Mouse (Mus musculus) bone marrow, adult 2 months (tissue): ENCODE results near the gene Lsm4. TPM values are rescaled to one million over a fixed set of nuclear protein-coding genes. Genes with fewer than 3 reads are reported as not detected.

Experiments used
- H3K27ac ChIP-seq: fragments of 200-500 bp; 2 replicates; pipeline ENCODE4 v1.5.1; 2012; ENCODE audit warnings: low read depth, mild to moderate bottlenecking, control low read depth, inconsistent platforms, low read length; ENCODE audit not compliant: control insufficient read depth, poor library complexity, insufficient read depth
- H3K4me1 ChIP-seq: fragments of 200-500 bp; 2 replicates; pipeline ENCODE4 v1.6.1; 2011; ENCODE audit warnings: low read length; ENCODE audit not compliant: control insufficient read depth, insufficient read depth
- H3K4me3 ChIP-seq: fragments of 200-500 bp; replicated peaks from 2 replicates; pipeline ENCODE3; 2011; ENCODE audit warnings: mild to moderate bottlenecking, low read depth, low read length, control low read depth; ENCODE audit not compliant: control insufficient read depth
- CTCF ChIP-seq: fragments of 200-500 bp; IDR thresholded peaks from 2 replicates; pipeline ENCODE4 v1.5.1; 2011; ENCODE audit warnings: low read length, control low read depth; ENCODE audit not compliant: control insufficient read depth, insufficient read depth
- POLR2A ChIP-seq: fragments of 200-500 bp; IDR thresholded peaks from 2 replicates; pipeline ENCODE4 v1.6.1; 2011; ENCODE audit warnings: low read depth, mild to moderate bottlenecking, control low read depth, low read length, borderline replicate concordance; ENCODE audit not compliant: control insufficient read depth
- WGBS: fragments of 180-500 bp; shearing (Covaris S2); methylation state at CpG from one replicate; pipeline ENCODE4 v1.1.7; 2018; 5-methylcytosine and 5-hydroxymethylcytosine counted together
- polyA plus RNA-seq: library from polyadenylated mRNA; stranded (reverse); fragments of >200 nt; gene quantifications from 2 replicates; pipeline ENCODE4 v1.2.4, GENCODE M21; 2011; ENCODE audit warnings: low replicate concordance; ENCODE audit not compliant: missing spikeins, insufficient read depth, insufficient read length

Gene Lsm4
- polyA plus RNA-seq, 1 experiment, result 119 TPM

GRCm38 (mm10) chr8:70701982-70702841, 29.2 kb downstream of the Lsm4 start:
- TF ChIP-seq CTCF (no peak), POLR2A (no peak)
- Histone ChIP-seq H3K4me1 (peaks cover 3% of the 10 kb centered on the region; the same call in 1 of the 2 replicates), H3K27ac (no peak overlapping the region), H3K4me3 (no peak overlapping the region)
- WGBS, result 91% methylated on average over 2 of the region's 2 CpGs

DNA sequence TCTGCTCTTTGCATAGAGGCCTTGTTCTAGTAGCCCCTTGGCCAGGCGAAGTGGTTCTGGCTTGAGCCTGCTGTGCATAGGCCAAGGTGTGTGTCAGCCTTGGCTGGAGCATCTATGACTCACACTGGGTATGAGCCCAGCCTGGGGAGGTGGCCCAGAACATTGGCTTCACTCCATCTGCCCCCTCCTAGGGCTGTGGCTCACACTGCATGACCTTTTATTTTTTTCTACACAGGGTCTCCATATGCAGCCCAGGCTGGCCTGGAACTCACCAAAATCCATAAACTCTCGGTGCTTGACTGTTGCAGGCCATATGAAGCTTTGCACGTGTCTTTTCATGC, 29.8 kb downstream of the Lsm4 start:
- no peak overlapping the region for H3K27ac ChIP-seq
- H3K4me1 ChIP-seq, result no peaks in the 10 kb centered on the region; the same call in 1 of the 2 replicates
- no peak for TF ChIP-seq CTCF
- TF ChIP-seq POLR2A, result no peak
- no peak overlapping the region for H3K4me3 ChIP-seq
- WGBS, result 80% methylated on average over 3 of the region's 3 CpGs

GRCm38 (mm10) chr8:70703287-70703686, 30.2 kb downstream of the Lsm4 start, which contains the start of gene Iqcn:
Gene Iqcn, plus strand, starts transcription at chr8:70703457.
- no peak for TF ChIP-seq POLR2A
- no peak for TF ChIP-seq CTCF
- 96% methylated on average over 3 of the region's 3 CpGs for WGBS
- H3K4me3 ChIP-seq, result no peak within 1 kb of the TSS
- H3K4me1 ChIP-seq, result no peaks in the 10 kb centered on the region
- no peak within 1 kb of the TSS for H3K27ac ChIP-seq

DNA sequence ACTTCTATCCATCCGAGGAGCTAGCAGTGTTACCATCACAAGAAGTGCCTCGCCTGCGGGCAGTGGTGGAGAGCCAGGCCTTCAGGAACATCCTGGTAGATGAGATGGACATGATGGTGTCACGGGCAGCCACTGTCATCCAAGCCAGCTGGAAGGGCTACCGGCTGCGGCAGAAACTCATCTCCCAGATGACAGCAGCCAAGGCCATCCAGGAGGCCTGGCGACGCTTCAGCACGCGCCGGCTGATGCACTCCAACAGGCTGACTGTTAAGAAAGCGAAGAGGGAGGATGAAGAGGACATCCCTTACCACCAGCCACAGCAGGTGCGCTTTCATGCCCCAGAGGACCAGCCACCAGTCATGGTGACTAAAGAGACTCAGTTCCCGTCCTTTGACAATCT, 35.2 kb downstream of the Lsm4 start:
- TF ChIP-seq CTCF, result no peak
- no peak for TF ChIP-seq POLR2A
- no peaks in the 10 kb centered on the region for H3K4me1 ChIP-seq
- no peak overlapping the region for H3K4me3 ChIP-seq
- WGBS, result 84% methylated on average over 14 of the region's 14 CpGs
- no peak overlapping the region for H3K27ac ChIP-seq

GRCm38 (mm10) chr8:70709794-70710193, 36.7 kb downstream of the Lsm4 start:
- TF ChIP-seq CTCF (no peak), POLR2A (no peak)
- Histone ChIP-seq H3K4me3 (no peak overlapping the region), H3K4me1 (no peaks in the 10 kb centered on the region), H3K27ac (no peak overlapping the region)
- WGBS, result 91% methylated on average over 9 of the region's 9 CpGs

GRCm38 (mm10) chr8:70710296-70710695, 37.2 kb downstream of the Lsm4 start:
- H3K4me1 ChIP-seq, result no peaks in the 10 kb centered on the region
- TF ChIP-seq POLR2A (no peak), CTCF (no peak)
- H3K4me3 ChIP-seq, result no peak overlapping the region
- WGBS, result 84% methylated on average over 1 of the region's 1 CpGs
- no peak overlapping the region for H3K27ac ChIP-seq

DNA sequence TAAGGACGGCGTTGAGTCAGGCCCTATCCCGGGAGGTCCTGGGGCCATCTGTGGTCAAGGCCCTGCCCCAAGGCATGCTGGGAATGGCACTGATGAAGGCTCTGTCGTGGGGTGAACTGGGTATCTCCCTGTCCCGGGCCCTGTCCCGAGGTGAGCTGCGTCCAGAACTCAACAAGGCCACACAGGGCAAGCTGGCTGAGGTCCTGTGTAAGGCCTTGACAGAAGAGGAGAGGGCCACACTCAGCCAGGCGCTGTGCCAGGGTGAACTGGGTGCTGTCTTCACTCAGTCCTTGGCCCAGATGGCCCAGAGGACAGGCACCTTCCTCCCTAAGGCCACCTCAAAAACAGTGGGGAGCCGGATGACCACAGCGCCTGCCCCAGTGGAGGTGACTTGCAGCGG, 38.0 kb downstream of the Lsm4 start:
- WGBS, result 83% methylated on average over 11 of the region's 11 CpGs
- TF ChIP-seq CTCF (no peak), POLR2A (no peak)
- no peak overlapping the region for H3K27ac ChIP-seq
- H3K4me3 ChIP-seq, result no peak overlapping the region
- no peaks in the 10 kb centered on the region for H3K4me1 ChIP-seq

GRCm38 (mm10) chr8:70713991-70714390, 40.9 kb downstream of the Lsm4 start:
- Histone ChIP-seq H3K4me1 (no peaks in the 10 kb centered on the region), H3K27ac (no peak overlapping the region), H3K4me3 (no peak overlapping the region)
- 85% methylated on average over 7 of the region's 7 CpGs for WGBS
- TF ChIP-seq CTCF (no peak), POLR2A (no peak)

DNA sequence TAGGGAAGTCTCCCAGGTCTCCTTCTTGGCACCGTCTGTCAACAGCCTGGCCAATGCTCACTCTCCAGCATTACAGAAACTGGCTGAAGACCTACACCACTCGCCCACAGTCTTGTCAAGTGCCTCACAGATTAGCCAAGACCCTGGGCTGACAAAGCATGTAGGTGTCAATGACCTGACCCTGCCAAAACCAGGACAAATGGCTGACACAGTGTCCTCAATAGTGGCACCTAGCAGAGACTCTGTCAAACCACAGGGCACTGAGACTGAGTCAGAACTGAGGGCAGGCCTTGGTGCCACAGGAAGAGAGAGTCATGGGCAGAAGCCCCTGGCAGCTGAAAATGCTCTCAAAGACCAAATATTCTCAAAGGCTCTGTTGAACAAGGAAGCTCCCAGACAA, 42.0 kb downstream of the Lsm4 start:
- 61% methylated on average over 2 of the region's 2 CpGs for WGBS
- no peak overlapping the region for H3K4me3 ChIP-seq
- no peak for TF ChIP-seq CTCF
- no peak overlapping the region for H3K27ac ChIP-seq
- H3K4me1 ChIP-seq, result no peaks in the 10 kb centered on the region
